Mouse (Mus musculus): Measurements from ENCODE around the gene Cdk18.

Cdk18 gene

GRCm38 (mm10) chr1:132063096-132063495, 76.4 kb downstream of the Cdk18 start:
- DNase-seq (ENCODE audit: low spot score) = no peak
